Mouse (Mus musculus) left cerebral cortex, postnatal 14 days (tissue): ENCODE results near the gene Prr12. TPM values are rescaled to one million over a fixed set of nuclear protein-coding genes. Genes with fewer than 3 reads are reported as not detected.

Experiments used
- DNase-seq, 2 experiments: peaks; one replicate each; pipeline ENCODE4 v3.0.0; 2021 to 2022; ENCODE audit warnings: low spot score in 2 of 2, mixed read lengths in 1 of 2
- intact Hi-C: fragments of 180-260 bp; cut with DNase I; formaldehyde crosslinking; loops from one replicate; pipeline ENCODE4 v1.15.1; 2025
- microRNA-seq, 2 experiments: library from miRNA; unstranded; fragments of <30 nt; microRNA quantifications; one replicate each; pipeline ENCODE4 v1.2.0; 2022
- total RNA-seq, 2 experiments: library from RNA; stranded (reverse); gene quantifications; 2 replicates each; pipeline ENCODE4 v1.2.3; 2021

The Prr12 gene
- total RNA-seq, 2 experiments from 2014 or later = 61.4 to 65.7 TPM

- DNase-seq = no peak
- intact Hi-C loops = no loop called here
Observed at GRCm38 (mm10) chr7:44984833-44985164, 67.9 kb downstream of the Prr12 start.

GRCm38 (mm10) chr7:44983944-44984832 is 68.5 kb downstream of the Prr12 start:
- intact Hi-C loops = no loop called here
- DNase-seq = no peak

DNA sequence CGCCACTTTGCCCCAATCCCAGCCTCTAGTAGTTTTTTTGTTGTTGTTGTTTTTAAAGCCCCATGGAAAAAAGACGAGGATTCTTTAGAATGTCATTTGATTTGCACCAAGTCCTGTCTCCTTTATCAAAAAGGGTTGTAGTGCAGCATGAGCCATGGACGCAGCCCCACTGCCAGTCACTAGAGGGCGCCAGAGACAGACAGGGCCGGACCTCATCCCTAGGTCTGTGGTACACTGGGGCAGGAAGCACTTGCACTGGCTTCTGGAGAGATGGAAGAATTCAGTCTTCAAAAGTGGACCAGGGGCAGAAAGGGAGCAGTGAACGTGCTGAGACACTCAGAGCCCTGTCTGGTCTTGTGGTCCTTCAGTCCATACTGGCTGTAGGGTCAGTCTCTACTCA is 69.6 kb downstream of the Prr12 start:
- intact Hi-C loops = no loop called here
- DNase-seq = peak; percentile 82 to 88

- intact Hi-C loops = no loop called here
Observed at GRCm38 (mm10) chr7:44981539-44981938, 71.1 kb downstream of the Prr12 start.

GRCm38 (mm10) chr7:44978300-44978699 is 74.4 kb downstream of the Prr12 start:
- intact Hi-C loops = no loop called here
- DNase-seq = no peak

More at GRCm38 (mm10) chr7:44981539-44981938, 71.1 kb downstream of the Prr12 start:
- no peak for DNase-seq

Small RNA genes within 50 kb of the gene (microRNA-seq; reads per million reads assigned to microRNA genes)
- 2.4 to 3.0 reads per million in 2 experiments for gene Mir7054

Other genes with a start within 250 kb of the Prr12 start
- 10 to 100 TPM; 33.0 to 37.1 TPM for gene Nup62, start 236.8 kb downstream of the Prr12 start, total RNA-seq
- gene Il4i1, start 236.5 kb downstream of the Prr12 start, total RNA-seq = 1 to 10 TPM; 2.3 to 3.1 TPM
- gene Atf5, start 236.2 kb downstream of the Prr12 start, total RNA-seq = 10 to 100 TPM; 24.4 to 25.1 TPM
- 10 to 100 TPM; 80.8 to 81.1 TPM for gene Akt1s1, start 203.9 kb downstream of the Prr12 start, total RNA-seq
- gene Tbc1d17, start 203.8 kb downstream of the Prr12 start, total RNA-seq = 10 to 100 TPM; 48.3 to 58.7 TPM
- 10 to 100 TPM; 26.1 to 28.7 TPM for gene Pnkp, start 195.7 kb downstream of the Prr12 start, total RNA-seq
- 100 to 1,000 TPM; 263 to 271 TPM for gene Ptov1, start 183.1 kb downstream of the Prr12 start, total RNA-seq
- 100 to 1,000 TPM in 1 of 2 experiments, 10 to 100 TPM in 1; 92.5 to 103 TPM for gene Med25, start 160.2 kb downstream of the Prr12 start, total RNA-seq
- gene Fuz, start 156.8 kb downstream of the Prr12 start, total RNA-seq = 10 to 100 TPM; 20.4 to 22.9 TPM
- 100 to 1,000 TPM; 381 to 392 TPM for gene Ap2a1, start 123.4 kb downstream of the Prr12 start, total RNA-seq
- 1 to 10 TPM; 2.6 to 2.8 TPM for gene Tsks, start 109.7 kb downstream of the Prr12 start, total RNA-seq
- 100 to 1,000 TPM in 1 of 2 experiments, 10 to 100 TPM in 1; 97.4 to 101 TPM for gene Cpt1c, start 78.0 kb downstream of the Prr12 start, total RNA-seq
- gene Prmt1, start 66.3 kb downstream of the Prr12 start, total RNA-seq = 100 to 1,000 TPM; 166 to 183 TPM
- gene Irf3, start 55.2 kb downstream of the Prr12 start, total RNA-seq = 10 to 100 TPM; 26.7 to 30.4 TPM
- gene Bcl2l12, start 54.2 kb downstream of the Prr12 start, total RNA-seq = 1 to 10 TPM; 2.7 to 3.3 TPM
- gene Scaf1, start 36.5 kb downstream of the Prr12 start, total RNA-seq = 100 to 1,000 TPM; 153 to 162 TPM
- 10 to 100 TPM; 11.4 to 13.0 TPM for gene Rras, start 34.9 kb downstream of the Prr12 start, total RNA-seq
- 10 to 100 TPM; 52.4 to 54.1 TPM for gene Nosip, start 9.5 kb upstream of the Prr12 start, total RNA-seq
- gene Prrg2, start 9.8 kb upstream of the Prr12 start, total RNA-seq = 1 to 10 TPM; 6.6 to 7.1 TPM
- 1 to 10 TPM; 7.5 to 7.8 TPM for gene Rcn3, start 39.3 kb upstream of the Prr12 start, total RNA-seq
- 10 to 100 TPM; 21.0 to 22.8 TPM for gene Fcgrt, start 51.0 kb upstream of the Prr12 start, total RNA-seq
- gene Rps11, start 71.6 kb upstream of the Prr12 start, total RNA-seq = 100 to 1,000 TPM; 402 to 406 TPM
- gene Rpl13a, start 75.9 kb upstream of the Prr12 start, total RNA-seq = 100 to 1,000 TPM; 608 to 639 TPM
- gene Gm45713, start 83.3 kb upstream of the Prr12 start, total RNA-seq = not detected
- 1 to 10 TPM; 2.4 to 3.2 TPM for gene Flt3l, start 83.6 kb upstream of the Prr12 start, total RNA-seq
- gene Pih1d1, start 101.4 kb upstream of the Prr12 start, total RNA-seq = 10 to 100 TPM; 46.9 to 48.4 TPM
- 10 to 100 TPM; 10.7 to 13.5 TPM for gene Aldh16a1, start 101.7 kb upstream of the Prr12 start, total RNA-seq
- gene Slc17a7, start 111.1 kb upstream of the Prr12 start, total RNA-seq = 1,000 to 10,000 TPM; 1,570 to 1,628 TPM
- under 1 TPM in 1 of 2 experiments, not detected in 1; 0.18 TPM for gene Gfy, start 126.7 kb upstream of the Prr12 start, total RNA-seq
- not detected for gene Pth2, start 128.1 kb upstream of the Prr12 start, total RNA-seq
- gene Ccdc155, start 152.0 kb upstream of the Prr12 start, total RNA-seq = 1 to 10 TPM; 3.0 to 3.5 TPM
- 10 to 100 TPM; 13.7 to 17.3 TPM for gene Dkkl1, start 159.3 kb upstream of the Prr12 start, total RNA-seq
- gene Tead2, start 162.9 kb upstream of the Prr12 start, total RNA-seq = 1 to 10 TPM; 5.6 to 6.1 TPM
- 1 to 10 TPM; 3.4 to 4.0 TPM for gene Cd37, start 186.2 kb upstream of the Prr12 start, total RNA-seq
- gene Slc6a16, start 188.2 kb upstream of the Prr12 start, total RNA-seq = 1 to 10 TPM in 1 of 2 experiments, under 1 TPM in 1; 0.97 to 1.1 TPM
- gene Slc6a21, start 224.6 kb upstream of the Prr12 start, total RNA-seq = under 1 TPM; 0.40 to 0.59 TPM